Mouse (Mus musculus) intestine, embryonic 14.5 days (tissue): ENCODE measurements around the gene Slc28a1. TPM values are rescaled to one million over a fixed set of nuclear protein-coding genes. Genes with fewer than 3 reads are reported as not detected.
"Not testable (repeated sequence)": the region's sequence is repeated elsewhere in the genome, so short reads cannot be mapped to it uniquely, and the experiment has no call there.

Experiments used
- ATAC-seq: fragments of 200-750 bp; cut with Nextera tagmentation; replicated peaks from 2 replicates; pipeline ENCODE4 v1.8.0; 2017; ENCODE audit warnings: low read depth, moderate number of reproducible peaks, moderate TSS enrichment, moderate library complexity; ENCODE audit not compliant: low FRiP score, low TSS enrichment
- DNase-seq: peaks from one replicate; pipeline ENCODE4 v3.0.0-alpha.2; 2018; ENCODE audit warnings: low spot score
- H3K27ac ChIP-seq: fragments of 300-500 bp; sonication (generic); 2 replicates; pipeline ENCODE4 v1.5.1; 2014; ENCODE audit warnings: low read depth, mild to moderate bottlenecking, control low read depth
- H3K27me3 ChIP-seq: fragments of 300-500 bp; sonication (generic); replicated peaks from 2 replicates; pipeline ENCODE4 v1.6.1; 2014; ENCODE audit warnings: low read length, control low read depth; ENCODE audit not compliant: control insufficient read depth, insufficient read depth
- H3K36me3 ChIP-seq: fragments of 300-500 bp; sonication (generic); 2 replicates; pipeline ENCODE4 v1.6.1; 2014; ENCODE audit warnings: low read length, control low read depth; ENCODE audit not compliant: control insufficient read depth, insufficient read depth
- H3K4me1 ChIP-seq: fragments of 300-500 bp; sonication (generic); replicated peaks from 2 replicates; pipeline ENCODE4 v1.6.1; 2014; ENCODE audit warnings: low read length, control low read depth, mixed read lengths; ENCODE audit not compliant: control insufficient read depth, insufficient read depth
- H3K4me2 ChIP-seq: fragments of 300-500 bp; sonication (generic); 2 replicates; pipeline ENCODE4 v1.6.1; 2014; ENCODE audit warnings: low read length
- H3K4me3 ChIP-seq: fragments of 300-500 bp; sonication (generic); 2 replicates; pipeline ENCODE4 v1.5.1; 2014; ENCODE audit warnings: low read depth, low read length, control low read depth, mixed read lengths
- H3K9ac ChIP-seq: fragments of 300-500 bp; sonication (generic); 2 replicates; pipeline ENCODE4 v1.6.1; 2014; ENCODE audit warnings: mild to moderate bottlenecking, low read length
- H3K9me3 ChIP-seq: fragments of 300-500 bp; sonication (generic); 2 replicates; pipeline ENCODE4 v1.6.1; 2016; ENCODE audit warnings: low read length, control low read depth; ENCODE audit not compliant: control insufficient read depth
- WGBS: fragments of 180-500 bp; shearing (Covaris S2); extraction: QIAGEN DNeasy Blood & Tissue Kit; methylation state at CpG from one replicate; pipeline ENCODE4 v1.1.7; 2014; 5-methylcytosine and 5-hydroxymethylcytosine counted together
- polyA plus RNA-seq: library from polyadenylated mRNA; unstranded; fragments of >200 nt; fragmentation: Nextera tagmentation; extraction: Ambion mirVana; gene quantifications from 2 replicates; pipeline ENCODE4 v1.2.1, GENCODE M21; 2014

The Slc28a1 gene
- polyA plus RNA-seq, 1 experiment from 2014 or later, result 1.1 TPM

DNA sequence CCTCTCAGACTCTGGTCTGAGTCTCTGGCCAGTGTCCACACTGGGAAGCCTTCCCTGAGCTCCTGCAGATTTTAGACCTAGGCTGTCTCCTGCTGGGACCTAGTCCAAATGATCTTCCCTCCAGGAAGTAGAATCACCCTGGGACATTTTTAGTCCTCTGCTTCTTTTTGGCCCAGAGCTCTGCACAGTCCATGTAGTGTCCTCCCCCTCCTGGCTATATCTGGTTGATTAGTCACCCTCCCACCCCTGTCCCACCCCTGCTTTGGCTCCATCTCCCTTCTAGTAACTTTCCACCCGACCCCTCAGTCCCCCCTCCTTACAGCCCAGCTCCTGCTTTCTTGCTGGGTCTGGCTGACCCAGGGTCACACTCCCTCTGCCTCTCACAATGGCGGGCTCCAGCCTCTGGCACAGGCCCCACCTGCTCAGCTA lies 18.3 kb downstream of the Slc28a1 start:
- Histone ChIP-seq H3K4me2 (no peak overlapping the region), H3K4me1 (peaks cover 13% of the 10 kb centered on the region; the same call in 1 of the 2 replicates), H3K27ac (no peak overlapping the region), H3K27me3 (no peaks in the 10 kb centered on the region), H3K9ac (no peak overlapping the region), H3K36me3 (no peaks in the 10 kb centered on the region), H3K4me3 (no peak overlapping the region), H3K9me3 (no peaks in the 10 kb centered on the region)
- WGBS, result 22% methylated on average over 2 of the region's 2 CpGs
- ATAC-seq (no peak; the same call in 1 of the 2 replicates), DNase-seq (no peak)

DNA sequence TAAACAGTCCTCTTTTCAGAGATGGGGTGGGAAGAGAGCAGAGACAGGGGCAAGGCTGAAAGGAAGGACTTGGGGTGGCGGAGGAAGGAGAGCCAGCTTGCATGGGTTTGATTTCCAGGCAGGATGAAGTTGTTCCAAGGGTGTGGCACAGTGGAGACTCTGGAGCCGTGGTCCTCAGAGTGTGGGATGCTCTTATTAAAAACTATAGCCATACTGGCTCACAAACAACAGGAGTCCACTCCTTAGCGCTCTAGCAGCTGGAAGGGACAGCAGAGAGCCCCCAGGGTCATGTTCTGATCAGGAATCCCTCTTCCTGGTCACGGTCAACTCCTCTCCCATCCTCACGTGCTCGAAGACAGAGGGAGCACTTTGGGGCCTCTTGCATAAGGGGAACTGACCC lies 18.8 kb downstream of the Slc28a1 start:
- whole genome bisulfite sequencing, result 67% methylated on average over 6 of the region's 6 CpGs
- H3K4me1 ChIP-seq, result peaks cover 13% of the 10 kb centered on the region; the same call in 1 of the 2 replicates
- no peak for ATAC-seq
- H3K27me3 ChIP-seq, result no peaks in the 10 kb centered on the region
- H3K4me2 ChIP-seq, result no peak overlapping the region
- no peak for DNase-seq
- no peak overlapping the region for H3K27ac ChIP-seq
- H3K9me3 ChIP-seq, result no peaks in the 10 kb centered on the region
- no peak overlapping the region for H3K9ac ChIP-seq
- H3K36me3 ChIP-seq, result no peaks in the 10 kb centered on the region
- no peak overlapping the region for H3K4me3 ChIP-seq

DNA sequence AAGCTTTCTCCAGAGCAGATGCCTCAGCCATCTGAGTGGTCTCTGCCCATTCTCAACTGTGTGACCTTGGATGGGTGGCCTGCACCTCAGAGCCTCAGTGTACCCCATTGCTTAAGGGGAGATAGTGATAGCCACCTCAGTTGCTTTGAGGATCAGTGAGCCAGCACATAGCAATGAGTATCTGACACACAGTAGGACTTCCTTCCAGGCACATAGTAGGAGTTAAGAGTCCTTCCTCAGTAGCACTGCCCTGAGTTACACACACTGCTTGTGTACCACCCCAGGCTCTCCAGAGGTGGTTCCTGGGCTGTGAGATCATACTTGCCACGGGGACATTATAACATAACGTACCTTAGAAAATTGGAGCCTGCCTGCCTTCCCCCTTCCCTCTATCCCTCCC lies 19.3 kb downstream of the Slc28a1 start:
- Histone ChIP-seq H3K9ac (no peak overlapping the region), H3K4me1 (peaks cover 13% of the 10 kb centered on the region; the same call in 1 of the 2 replicates), H3K36me3 (no peaks in the 10 kb centered on the region), H3K4me2 (no peak overlapping the region), H3K27me3 (no peaks in the 10 kb centered on the region), H3K9me3 (no peaks in the 10 kb centered on the region), H3K4me3 (no peak overlapping the region), H3K27ac (peak overlapping the region; percentile 40; the same call in 1 of the 2 replicates)
- DNase-seq, result no peak
- 77% methylated on average over 2 of the region's 2 CpGs for WGBS
- ATAC-seq, result no peak

DNA sequence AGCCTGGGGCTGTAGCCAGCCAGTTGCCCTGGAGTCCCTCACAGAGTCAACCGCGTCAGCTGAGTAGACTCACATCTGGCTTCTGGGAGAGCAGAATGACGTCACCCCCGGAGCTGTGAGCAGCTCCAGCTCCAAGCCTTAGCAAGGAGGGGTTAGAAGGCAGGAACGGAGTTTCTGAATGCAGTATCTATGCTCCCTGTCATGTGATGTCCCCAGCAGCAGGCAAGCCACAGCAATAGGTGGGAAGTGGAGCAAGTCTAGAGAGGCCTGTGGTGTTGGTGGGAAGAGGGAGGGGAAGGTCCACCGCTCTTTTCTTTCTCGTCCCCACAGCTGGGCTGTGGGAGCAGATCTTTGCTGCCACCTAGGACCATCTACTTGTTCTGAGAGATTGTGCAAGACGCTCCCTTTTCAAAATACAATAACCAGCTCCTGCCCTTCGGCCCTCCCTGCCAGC lies 20.0 kb downstream of the Slc28a1 start:
- Histone ChIP-seq H3K27ac (peak overlapping the region; percentile 40), H3K4me3 (peak overlapping the region; percentile 22)

DNA sequence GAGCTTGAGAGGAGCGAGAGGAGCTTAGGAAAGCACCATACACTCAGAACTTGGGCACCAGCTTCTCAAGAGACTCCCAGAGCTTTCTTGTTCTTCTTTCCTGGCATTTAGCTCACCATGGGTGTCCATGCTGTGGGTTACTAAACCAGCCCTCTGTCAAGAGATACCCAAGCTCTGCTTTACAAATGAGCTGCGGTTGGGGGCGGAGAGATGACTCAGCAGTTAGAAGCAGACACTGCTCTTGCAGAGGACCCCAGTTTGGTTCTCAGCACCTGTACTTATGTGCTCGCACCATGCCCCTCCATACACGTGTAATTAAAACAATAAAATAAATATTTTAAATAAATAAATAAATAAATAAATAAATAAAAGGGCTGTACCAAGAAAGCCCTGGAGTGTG lies 22.7 kb downstream of the Slc28a1 start:
- Histone ChIP-seq H3K4me1 (peaks cover 13% of the 10 kb centered on the region; the same call in 1 of the 2 replicates), H3K9me3 (no peaks in the 10 kb centered on the region), H3K27ac (no peak overlapping the region), H3K4me3 (no peak overlapping the region), H3K9ac (no peak overlapping the region), H3K4me2 (no peak overlapping the region), H3K36me3 (no peaks in the 10 kb centered on the region), H3K27me3 (no peaks in the 10 kb centered on the region)
- DNase-seq (no peak), ATAC-seq (no peak)
- WGBS, result 79% methylated on average over 5 of the region's 5 CpGs

More for the DNA sequence above, 20.0 kb downstream of the Slc28a1 start:
- peak; percentile 84 for ATAC-seq
- no peaks in the 10 kb centered on the region for H3K36me3 ChIP-seq
- H3K9ac ChIP-seq, result 0 out of 2 replicates have a peak overlapping the region, but pooled peaks have one; percentile 14
- H3K4me1 ChIP-seq, result peaks cover 13% of the 10 kb centered on the region; the same call in 1 of the 2 replicates
- H3K9me3 ChIP-seq, result no peaks in the 10 kb centered on the region
- 9% methylated on average over 9 of the region's 9 CpGs for WGBS
- no peaks in the 10 kb centered on the region for H3K27me3 ChIP-seq
- H3K4me2 ChIP-seq, result peak overlapping the region; percentile 39
- peak; percentile 78 for DNase-seq

DNA sequence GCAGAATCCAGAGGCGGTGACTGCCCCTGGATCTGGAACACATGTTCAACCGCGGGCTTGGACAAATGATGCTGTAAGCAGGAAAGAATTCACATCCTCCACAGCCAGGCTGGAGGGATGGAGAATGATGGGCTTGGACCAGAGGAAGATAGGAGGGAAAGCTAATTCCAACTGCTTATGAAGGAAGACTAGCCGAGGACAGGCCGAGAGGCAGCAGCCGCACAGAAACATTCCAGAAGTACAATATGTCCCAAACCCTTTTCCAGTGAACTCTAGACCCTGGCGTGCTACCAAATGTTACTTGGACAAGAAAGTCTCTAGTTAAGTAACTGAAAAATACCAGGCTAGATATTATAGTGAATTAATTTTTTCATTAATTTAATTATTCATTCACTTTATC lies 24.5 kb downstream of the Slc28a1 start:
- ATAC-seq (no peak), DNase-seq (no peak)
- WGBS, result 71% methylated on average over 7 of the region's 7 CpGs
- no peak overlapping the region for H3K27ac ChIP-seq
- H3K9me3 ChIP-seq, result no peaks in the 10 kb centered on the region
- no peak overlapping the region for H3K4me3 ChIP-seq
- no peaks in the 10 kb centered on the region for H3K36me3 ChIP-seq
- H3K4me1 ChIP-seq, result peaks cover 10% of the 10 kb centered on the region; the same call in 1 of the 2 replicates
- H3K4me2 ChIP-seq, result no peak overlapping the region
- no peak overlapping the region for H3K9ac ChIP-seq
- no peaks in the 10 kb centered on the region for H3K27me3 ChIP-seq

DNA sequence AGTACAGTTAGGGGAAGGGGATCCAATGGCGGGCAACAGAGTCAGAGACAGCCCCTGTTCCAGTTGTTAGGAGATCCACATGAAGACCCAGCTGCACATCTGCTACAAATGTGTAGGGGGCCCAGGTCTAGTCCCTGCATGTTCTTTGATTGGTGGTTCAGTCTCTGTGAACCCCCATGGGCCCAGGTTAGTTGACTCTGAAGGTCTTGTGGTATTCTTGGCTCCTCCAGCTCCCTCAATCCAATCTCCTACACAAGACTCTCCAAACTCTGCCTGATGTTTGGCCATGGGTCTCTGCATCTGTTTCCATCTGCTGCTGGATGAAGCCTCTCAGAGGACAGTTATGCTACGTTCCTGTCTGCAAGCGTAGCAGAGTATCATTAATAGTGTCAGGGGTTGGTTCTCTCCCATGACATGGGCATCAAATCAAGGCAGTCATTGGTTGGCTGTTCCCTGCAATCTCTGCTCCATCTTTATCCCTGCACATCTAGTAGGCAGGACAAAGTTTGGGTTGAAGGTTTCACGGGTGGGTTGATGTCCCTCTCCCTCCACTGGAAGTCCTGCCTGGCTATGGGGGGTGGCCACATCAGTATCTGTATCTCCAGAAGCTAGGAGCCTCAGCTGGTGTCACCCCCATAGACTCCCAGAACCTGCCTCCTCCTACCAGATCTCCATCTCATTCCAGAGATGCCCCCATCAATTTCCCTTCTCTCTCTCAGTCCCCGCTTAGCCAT lies 25.2 kb downstream of the Slc28a1 start:
- no peaks in the 10 kb centered on the region for H3K27me3 ChIP-seq
- WGBS, result 82% methylated on average over 5 of the region's 5 CpGs
- H3K4me3 ChIP-seq, result no peak overlapping the region
- H3K9ac ChIP-seq, result no peak overlapping the region
- H3K4me2 ChIP-seq, result no peak overlapping the region
- H3K4me1 ChIP-seq, result peaks cover 4% of the 10 kb centered on the region; the same call in 1 of the 2 replicates
- no peaks in the 10 kb centered on the region for H3K36me3 ChIP-seq
- no peak for DNase-seq
- H3K9me3 ChIP-seq, result no peaks in the 10 kb centered on the region
- H3K27ac ChIP-seq, result no peak overlapping the region
- no peak for ATAC-seq

DNA sequence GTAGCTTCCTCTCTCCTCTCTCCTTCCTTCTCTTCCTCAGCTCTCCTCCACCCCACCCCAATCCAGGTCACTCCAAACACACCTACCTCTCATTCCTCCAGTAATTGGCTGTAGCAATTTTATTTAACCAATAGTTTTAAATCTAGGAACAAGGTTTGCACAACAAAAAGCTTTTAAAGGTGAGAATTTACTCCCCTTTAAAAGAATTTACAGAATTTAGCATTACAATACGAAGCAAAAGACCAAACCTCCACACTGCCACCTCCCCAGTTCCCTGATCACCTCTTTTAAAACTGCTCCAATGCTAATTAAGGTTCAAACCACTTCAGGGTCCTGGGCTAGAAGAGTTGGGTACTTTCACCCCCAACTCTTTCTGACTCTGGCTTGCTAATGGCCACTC lies 26.9 kb downstream of the Slc28a1 start:
- DNase-seq, result no peak
- no peak overlapping the region for H3K4me3 ChIP-seq
- no peaks in the 10 kb centered on the region for H3K9me3 ChIP-seq
- H3K27me3 ChIP-seq, result no peaks in the 10 kb centered on the region
- H3K9ac ChIP-seq, result no peak overlapping the region
- H3K4me2 ChIP-seq, result no peak overlapping the region
- H3K36me3 ChIP-seq, result no peaks in the 10 kb centered on the region
- H3K27ac ChIP-seq, result no peak overlapping the region
- WGBS, result 80% methylated on average over 1 of the region's 1 CpGs
- no peaks in the 10 kb centered on the region for H3K4me1 ChIP-seq
- no peak for ATAC-seq

DNA sequence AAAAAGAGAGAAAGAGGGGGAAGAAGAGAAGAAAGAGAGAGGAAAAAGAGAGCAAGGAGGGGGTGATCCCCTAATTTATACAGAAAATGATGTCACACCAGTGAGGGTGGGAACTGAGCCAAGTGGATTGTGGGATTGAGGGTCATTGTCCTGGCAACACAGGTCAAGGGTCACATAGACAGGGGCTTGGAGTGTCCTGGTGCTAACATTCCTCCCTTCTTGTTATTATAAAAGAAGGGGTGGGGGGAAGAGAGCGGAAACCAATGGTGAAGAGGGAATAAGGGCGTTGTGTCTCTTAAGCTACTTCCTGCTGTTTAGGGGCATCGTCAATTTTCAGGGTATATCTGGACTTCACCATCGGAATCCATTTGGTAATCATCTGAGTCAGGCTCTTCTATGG lies 28.5 kb downstream of the Slc28a1 start:
- not testable (repeated sequence) for H3K27ac ChIP-seq, H3K4me2 ChIP-seq, H3K4me1 ChIP-seq, DNase-seq, H3K9me3 ChIP-seq, H3K27me3 ChIP-seq, H3K4me3 ChIP-seq, H3K36me3 ChIP-seq, ATAC-seq, H3K9ac ChIP-seq
- 55% methylated on average over 4 of the region's 4 CpGs for WGBS
